Mouse (Mus musculus): ENCODE measurements around the gene Gdpd3.
"Not testable (repeated sequence)": the region's sequence is repeated elsewhere in the genome, so short reads cannot be mapped to it uniquely, and the experiment has no call there.

Gdpd3 gene

DNA sequence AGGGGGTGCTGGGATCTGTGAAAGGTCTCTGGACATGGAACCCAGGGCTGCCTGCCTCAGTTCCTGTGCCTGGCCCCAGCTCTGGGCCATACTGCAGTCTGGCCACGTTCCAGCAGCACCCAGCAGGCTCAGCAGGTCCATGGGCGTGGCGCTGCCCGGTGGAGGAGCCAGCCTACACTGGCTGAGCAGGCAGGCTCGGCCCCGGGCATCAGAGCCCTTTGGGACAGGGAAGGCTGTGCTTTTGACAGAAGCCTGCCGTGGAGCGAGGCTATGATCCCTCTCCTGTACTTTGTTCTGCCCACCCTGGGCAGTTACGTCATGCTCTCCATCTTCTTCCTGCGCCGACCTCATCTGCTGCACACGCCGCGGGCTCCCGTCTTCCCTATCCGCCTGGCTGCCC is at the start of gene Gdpd3:
Gene Gdpd3 (plus strand): TSS at position 134 of the 400 bp plus-strand sequence.
- no peak for DNase-seq (ENCODE audit: low spot score)

DNA sequence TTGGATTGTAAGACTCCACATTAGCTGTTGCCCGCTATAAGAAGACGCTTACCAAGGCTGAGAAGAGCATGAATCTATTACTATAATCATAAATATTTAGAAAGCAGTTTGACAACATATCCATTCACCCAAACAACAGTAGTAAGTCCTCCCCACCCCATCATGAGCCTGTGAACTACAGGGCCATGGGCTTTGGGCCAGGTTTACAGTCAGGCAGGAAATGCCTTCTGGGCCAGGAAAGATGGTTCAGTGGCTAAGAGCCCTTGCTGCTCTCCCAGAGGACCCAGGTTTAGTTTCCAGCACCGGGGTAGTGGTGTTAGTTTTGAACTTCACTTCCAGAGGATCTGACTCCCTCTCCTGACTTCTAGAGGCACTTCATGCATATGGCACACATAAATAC is 48.6 kb upstream of the Gdpd3 start:
- no peak for DNase-seq (ENCODE audit: low spot score)

DNA sequence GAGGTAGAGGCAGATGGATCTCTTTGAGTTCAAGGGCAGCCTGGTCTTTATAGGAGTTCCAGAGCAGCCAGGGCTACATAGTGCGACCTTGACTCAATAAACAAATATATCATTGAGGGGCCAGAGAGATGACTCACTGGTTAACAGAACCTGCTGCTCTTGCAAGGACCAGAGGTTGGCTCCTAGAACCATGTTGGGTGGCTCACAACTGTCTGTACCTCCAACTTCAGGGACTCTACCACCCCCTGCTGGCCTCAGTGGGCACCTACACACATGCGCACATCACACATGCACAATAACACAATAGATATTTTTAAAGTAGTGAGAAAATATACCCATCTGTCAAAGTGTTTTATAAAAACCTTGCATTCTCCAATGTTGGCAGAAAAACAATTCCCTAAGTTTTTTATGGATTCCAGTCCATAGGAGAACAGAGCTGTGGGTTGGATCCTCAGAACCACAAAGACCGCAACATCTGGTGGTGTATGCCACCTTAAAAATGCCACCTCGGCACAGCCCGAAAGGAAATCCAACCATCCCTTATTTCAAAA is 47.3 kb upstream of the Gdpd3 start:
- DNase-seq (ENCODE audit: low spot score) = no peak

DNA sequence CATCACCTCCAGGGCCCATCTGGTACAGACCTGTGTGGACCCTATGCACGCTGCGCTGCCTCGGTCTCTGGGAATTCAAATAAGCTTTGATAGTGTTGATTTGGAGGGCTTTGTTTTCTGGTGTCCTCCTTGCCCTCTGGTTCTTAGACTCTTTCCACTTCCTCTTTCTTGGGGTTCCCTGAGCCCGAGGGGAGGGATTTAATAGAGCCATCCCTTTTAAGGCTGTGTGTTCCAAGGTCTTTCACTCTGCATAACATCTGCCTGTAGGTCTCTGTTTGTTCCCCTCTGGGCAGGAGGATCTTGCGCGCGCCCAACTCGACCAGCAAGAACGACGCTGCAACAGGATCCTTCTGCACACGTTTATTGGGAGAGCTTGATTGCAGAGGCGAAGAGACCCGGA is 44.5 kb upstream of the Gdpd3 start:
- DNase-seq (ENCODE audit: low spot score) = no peak

DNA sequence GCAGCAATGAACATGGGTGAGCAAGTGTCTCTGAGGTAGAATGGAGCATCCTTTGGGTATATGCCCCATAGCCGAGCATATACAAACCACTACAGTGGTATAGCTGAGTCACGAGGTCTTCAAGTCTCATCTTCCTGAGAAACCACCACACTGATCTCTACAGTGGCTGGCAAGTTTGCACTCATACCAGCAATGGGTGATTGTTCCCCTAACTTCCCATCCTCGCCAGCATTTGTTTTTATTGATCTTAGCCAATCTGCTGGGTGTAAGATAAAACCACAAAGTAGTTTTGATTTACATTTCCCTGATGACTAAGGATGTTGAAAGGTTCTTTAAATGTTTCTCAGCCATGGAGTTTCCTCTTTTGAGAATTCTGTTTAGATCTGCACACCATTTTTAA is 41.1 kb upstream of the Gdpd3 start:
- no peak for DNase-seq (ENCODE audit: low spot score)

DNA sequence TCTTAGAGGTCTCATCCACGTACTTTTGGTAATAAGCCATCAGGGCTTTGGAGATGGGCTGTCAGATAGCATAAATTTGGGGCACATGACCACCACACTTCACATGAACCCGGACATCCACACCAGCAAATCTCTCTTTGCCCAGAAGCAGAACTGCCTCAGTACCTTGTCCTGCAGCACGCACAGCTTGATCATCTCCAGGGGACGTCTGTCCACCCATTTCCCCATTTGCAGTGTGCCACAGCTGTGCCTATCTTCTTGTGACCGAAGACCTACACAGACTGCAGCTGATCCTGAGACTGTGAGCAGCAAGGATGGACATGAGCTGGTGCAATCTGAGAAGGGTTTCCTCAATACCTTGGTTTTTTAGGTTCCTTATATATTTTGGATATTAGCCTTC is 40.5 kb upstream of the Gdpd3 start:
- no peak for DNase-seq (ENCODE audit: low spot score)

DNA sequence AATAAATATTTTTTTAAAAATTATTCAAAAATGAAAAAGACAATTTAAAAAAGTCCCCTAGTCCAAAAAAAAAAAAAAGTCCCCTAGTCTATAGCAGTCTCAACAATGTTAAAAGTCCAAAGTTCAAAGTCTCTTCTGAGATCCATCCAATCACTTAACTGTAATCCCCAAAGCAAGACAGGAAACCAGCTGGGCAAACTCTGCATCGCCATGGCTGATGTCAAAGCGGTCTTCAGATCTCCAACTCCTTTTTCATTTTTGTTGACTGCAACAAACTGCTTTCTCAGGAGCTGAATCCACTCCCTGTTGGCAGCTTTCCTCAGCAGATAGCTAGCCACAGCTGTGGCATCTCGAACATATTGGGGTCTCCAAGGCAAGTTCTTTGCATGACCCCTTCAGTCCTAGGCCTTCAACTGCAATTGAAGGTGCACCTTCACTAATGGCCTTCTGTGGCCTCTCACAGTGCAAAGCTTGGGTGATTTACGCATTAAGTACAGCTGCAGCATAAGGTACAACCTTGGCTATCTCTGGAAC is 35.8 kb upstream of the Gdpd3 start:
- not testable (repeated sequence) for DNase-seq (ENCODE audit: low spot score)

DNA sequence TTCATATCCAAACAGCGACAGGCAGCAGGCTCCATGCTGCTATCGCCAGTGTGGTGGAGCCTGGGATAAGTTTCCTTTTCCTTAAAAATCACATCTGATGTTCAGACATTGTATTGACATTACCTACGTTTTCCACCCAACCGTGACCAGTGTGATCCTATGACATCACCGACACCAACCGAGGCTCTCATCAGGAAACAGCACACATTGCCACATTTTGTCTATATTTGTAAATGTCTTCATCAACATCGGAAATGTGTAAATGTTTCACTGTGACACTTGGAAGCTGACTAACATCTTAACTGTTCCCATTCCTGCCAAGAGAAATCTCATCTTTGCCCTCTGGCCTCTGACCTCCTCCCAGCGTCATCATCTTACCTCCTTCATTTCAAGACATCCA is 30.0 kb upstream of the Gdpd3 start:
- no peak for DNase-seq (ENCODE audit: low spot score)

DNA sequence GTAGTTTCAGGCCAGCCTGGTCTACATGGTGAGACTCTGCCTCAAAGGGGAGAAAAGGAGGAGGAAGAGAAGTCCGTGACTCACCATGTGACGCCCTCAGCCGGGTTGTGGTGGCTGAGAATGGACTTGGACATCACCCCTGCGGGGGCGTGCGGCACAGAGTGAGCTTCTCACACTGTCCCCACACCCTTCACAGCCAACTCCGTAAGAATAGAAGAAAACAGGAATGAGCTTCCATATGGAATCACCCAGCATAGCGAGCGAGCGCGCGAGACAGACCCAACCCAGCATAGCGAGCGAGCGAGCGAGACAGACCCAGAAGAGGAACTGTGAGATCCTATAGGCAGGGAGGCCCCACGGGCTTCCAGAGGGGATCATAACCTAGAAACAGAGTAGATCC is 26.6 kb upstream of the Gdpd3 start:
- no peak for DNase-seq (ENCODE audit: low spot score)

DNA sequence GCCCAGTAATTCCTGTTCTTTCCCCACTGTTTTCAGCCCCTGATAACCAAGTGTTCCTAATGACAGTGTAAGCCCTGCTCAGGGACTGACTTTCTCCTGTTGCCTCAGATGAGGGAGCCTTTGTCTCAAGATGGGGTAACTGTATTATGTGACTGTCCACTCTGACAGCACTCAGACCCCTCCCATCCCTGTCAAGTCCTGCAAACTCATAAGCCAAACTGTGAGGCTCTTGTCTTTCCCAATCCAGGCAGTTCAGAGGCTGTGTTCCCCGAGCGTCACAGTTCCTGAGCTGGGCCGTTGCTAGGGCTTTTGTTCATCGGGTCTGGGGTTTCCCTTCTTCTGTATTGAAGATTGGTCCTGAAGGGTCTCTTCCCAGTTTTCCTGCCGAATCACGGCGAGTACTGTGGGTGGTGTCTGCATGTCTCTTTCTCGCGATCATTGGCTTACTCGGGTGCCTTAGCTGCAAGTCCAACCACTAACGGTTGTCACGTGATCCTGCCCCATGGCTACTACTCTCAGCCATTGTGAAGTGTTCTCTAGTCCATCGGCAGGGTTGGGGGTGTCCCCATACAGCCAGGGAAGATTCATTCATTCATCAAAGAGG is 25.9 kb upstream of the Gdpd3 start:
- DNase-seq (ENCODE audit: low spot score) = no peak

DNA sequence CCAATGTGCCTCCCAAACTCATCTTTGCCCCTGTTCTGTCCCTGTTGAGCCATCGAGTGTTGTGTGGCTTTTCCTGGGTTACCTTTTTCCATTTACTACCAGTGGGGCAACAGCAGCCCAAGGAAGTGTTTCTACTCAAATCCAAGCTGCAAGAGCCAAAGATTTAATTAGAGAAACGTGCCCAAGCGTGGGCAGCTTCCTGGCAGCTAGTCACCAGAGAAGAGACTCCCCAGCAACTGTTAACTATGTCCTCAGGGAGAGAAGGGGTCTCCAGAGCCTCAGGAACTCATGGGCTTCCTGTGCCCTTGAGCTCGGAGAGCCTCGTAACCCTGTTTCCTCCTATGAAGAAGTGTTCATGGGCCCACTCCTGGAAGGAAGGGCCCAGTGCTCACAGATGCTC is 25.2 kb upstream of the Gdpd3 start:
- no peak for DNase-seq (ENCODE audit: low spot score)

DNA sequence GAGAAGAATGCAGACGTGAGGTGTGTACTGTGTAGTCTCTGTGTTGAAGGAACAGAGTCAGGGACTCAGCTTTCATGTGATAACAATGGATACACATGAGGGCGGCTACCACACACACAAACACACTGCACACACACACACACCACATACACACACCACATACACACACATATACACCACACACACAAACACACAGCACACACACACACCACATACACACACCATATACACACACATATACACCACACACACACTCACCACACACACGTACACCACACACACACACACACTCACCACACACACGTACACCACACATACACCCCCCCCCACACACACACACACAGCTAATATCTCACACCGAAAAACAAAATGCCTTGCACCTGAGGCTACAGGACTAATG is 24.7 kb upstream of the Gdpd3 start:
- no peak for DNase-seq (ENCODE audit: low spot score)

DNA sequence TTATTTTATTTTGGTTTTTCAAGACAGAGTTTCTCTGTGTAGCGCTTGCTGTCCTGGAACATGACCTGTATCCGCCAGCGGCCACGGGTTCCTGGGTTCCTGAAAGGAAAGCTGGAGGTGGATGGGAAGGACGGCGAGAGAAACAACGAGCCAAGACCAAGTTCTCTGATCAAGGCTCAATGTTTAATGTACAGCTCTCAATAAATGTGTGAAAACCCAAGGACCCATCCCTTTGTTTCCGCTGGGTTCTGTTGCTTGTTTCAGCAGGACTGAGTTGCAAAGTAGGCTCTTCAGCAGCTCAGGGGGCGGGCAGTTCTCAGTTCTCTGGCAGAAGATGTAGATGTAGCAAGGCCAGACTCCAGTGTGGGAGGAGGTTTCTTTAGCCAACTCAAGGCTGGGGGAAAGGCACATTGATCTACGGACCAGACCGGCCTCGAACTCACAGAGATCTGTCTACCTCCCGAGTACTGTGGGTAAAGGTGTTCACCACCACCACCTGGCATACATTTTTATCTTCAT is 24.1 kb upstream of the Gdpd3 start:
- DNase-seq (ENCODE audit: low spot score) = no peak

DNA sequence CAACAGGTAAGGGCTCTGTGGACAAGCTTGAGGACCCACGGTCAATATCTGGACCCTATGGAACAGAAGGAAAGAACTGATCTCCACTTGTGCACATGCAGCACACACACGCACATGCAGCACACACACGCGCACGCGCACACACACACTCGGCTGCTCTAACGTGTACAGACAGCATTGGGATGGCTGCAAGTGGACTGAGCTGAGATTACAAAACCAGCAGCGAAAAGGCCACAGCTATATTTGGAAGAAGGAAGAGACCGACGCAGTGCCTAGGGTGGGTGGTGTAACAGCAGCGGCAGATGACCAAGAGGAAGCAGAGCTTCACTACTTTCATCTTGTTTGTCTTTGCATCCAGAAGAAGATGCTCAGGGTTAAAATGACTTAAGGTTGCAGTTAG is 20.1 kb upstream of the Gdpd3 start:
- no peak for DNase-seq (ENCODE audit: low spot score)

DNA sequence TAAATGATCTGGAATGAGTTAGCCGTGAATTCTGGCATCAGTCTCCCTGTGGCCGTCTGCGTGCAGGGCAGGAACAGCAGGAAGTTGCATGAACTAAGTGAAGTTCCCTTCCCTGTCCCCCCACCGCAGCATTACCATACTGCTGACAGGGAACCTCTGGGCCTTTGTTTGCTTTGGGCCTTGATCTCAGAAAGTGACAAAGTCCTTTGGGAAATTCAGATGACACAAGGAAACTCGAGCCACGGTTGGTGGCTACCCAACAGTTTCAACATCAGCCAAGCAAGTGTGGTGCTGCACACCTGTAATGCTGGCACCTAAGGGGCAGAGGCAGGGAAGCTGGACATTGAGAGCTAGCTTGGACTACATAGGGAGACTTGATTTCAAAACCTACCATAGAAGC is 19.3 kb upstream of the Gdpd3 start:
- DNase-seq (ENCODE audit: low spot score) = no peak

DNA sequence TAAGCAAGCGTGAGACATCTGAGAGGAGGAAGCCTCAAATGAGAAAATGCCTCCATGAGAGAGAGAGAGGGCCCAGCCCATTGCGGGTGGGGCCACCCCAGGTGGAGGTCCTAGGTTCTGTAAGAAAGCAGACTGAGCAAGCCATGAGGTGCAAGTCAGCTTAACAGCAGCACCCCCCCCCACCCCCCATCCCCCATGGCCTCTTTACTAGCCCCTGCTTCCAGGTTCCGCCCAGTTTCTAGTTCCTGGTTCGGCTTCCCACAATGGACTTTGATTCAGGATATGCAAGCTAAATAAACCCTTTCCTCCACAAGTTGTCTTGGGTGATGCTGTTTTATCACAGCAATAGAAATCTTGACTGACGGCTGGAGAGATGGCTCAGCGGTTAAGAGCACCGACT is 17.3 kb upstream of the Gdpd3 start:
- no peak for DNase-seq (ENCODE audit: low spot score)

DNA sequence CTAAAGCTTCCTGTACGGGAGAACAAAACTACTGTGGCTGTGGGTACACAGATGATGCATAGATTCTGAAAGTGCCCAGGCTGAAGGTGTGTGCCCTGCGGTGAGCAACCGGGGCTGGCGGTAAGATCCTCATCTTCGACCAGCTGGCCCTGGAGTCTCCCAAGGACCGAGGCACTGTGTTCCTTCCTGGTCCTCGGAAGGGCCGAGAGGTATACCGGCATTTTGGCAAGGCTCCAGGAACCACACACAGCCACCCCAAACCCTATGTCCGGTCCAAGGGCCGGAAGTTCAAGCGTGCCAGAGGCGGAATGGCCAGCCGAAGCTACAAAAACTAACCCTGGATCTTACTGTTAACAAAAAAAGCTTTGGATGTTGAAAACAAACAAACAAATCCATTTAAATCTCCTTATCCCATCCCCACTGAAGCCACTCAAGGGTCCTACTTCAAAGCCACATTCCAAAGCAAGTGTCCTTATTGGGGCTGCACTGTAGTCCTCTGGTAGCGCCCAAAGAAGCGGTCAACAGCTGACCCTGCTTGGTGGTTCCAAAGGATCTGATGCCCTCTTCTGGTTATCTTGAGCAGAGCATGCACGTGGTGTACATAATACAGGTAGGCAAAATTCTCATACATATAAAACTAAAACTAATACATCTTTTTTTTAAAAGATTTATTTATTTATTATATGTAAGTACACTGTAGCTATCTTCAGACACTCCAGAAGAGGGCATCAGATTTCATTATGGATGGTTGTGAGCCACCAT is 16.4 kb upstream of the Gdpd3 start:
- DNase-seq (ENCODE audit: low spot score) = no peak

DNA sequence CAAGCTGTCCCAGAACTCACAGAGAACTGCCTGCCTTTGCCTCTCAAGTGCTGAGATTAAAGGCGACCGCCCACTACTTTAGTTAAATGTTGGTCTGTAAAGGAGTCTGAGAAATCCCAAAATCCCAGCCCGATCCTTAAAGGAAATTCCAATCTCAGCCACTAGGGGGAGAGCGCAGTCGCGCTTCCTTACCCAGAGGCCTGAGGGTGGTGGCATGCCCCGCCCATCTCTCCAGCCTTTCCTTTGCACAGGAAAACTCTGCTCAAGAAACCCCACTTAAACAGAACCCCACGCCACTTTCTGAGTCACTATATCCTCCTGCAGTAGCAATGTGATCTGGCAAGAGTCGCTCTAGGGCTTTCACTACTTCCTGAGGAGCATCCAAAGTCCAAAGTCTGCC is 11.3 kb upstream of the Gdpd3 start:
- DNase-seq (ENCODE audit: low spot score) = peak; percentile 94

DNA sequence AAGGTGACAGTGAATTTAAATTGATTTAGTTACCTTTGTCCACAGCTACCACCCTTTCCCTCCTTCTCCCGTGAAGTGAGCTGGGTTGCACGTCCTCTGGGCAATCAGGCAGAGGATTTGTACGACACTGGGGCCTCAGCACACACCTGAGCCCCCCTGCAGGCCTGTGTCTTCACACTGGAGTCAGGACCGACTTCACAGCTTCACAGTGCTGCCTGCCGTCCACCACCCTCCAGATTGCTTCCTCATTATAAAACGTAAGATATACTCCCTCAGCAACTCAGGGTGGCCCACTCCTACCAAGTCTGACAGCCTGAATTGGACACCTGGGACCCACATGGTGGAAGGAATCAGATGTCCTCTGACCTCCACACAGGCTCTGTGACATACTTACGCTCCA is 7.6 kb upstream of the Gdpd3 start:
- no peak for DNase-seq (ENCODE audit: low spot score)

DNA sequence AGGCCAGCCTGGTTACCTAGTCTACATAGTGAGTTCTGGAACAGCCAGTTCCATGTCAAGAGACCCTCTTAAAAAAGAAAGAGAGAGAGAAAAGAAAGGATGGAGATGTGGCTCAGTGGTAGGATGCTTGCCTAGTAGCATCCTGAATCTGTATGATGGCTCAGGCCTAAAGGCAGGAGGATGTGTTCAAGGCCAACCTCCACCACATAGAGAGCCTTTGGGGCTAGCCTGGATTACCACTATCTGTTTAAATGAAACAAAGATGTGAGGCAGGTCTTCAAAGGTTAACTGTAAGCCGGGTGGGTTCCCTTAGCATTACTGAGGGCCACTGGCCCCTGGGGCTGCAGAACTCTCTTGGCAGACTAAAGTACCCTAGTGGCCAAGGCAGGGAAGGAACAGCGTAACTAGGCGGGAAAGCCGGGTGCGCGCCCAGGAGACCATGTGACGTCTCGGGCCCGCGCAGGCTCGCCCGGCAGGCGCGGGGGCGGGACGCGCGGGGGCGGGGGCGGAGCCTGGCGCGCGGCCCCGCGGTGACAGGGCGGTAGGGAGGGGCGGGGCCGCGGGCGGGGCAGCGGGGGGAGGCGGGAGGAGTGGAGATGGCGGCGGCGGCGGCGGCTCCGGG is 7.0 kb upstream of the Gdpd3 start, which contains the start of gene Mapk3:
Gene Mapk3 (plus strand): TSS at position 552 of the 622 bp plus-strand sequence.
- peak; percentile 96 for DNase-seq (ENCODE audit: low spot score)

DNA sequence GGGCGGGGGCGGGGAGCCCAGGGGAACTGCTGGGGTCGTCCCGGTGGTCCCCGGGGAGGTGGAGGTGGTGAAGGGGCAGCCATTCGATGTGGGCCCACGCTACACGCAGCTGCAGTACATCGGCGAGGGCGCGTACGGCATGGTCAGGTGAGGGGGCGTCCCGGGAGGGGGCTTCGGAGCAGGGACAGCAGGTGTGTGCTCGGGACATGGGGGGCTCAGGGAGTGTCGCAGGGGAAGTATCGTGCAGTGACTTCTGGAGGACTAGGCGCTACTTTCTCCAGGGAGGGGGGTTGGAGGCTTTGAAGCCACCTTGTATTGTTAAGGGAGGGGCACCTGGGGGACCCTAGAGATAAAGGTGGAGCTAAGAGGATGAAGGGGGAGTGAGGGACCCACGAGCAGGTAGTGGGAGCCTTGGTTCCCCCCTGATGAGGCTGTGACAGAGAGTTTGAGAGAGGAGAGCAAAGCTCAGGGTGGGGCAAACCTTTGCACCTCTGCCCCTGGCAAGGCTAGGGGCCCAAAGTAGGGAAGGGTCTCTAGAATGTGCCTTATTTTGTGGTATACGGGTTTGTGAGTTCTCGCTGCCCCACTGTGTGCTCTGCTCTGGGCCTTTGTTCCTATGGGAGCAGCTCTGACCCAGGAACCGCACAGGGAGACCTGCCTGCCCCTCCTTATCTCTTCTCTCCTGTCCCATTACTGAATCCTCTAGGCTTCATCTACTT is 6.3 kb upstream of the Gdpd3 start:
- no peak for DNase-seq (ENCODE audit: low spot score)

DNA sequence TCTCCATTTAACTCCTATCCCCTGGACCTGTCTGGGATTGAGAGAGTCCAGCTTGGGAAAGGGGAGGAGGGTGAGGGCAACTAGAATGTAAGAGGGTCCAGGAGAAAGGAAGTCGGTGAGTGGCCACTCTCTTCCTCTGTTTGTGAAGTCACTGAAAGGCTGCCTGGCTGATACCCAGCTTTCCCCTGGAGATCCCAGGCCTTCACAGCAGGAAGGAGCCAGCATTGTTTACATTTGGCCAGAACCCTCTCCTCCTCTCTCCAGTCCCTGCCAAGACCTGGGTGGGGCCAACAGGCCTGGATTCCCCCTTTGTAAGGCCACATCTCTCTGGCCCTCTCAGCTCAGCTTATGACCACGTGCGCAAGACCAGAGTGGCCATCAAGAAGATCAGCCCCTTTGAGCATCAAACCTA is 5.7 kb upstream of the Gdpd3 start:
- peak; percentile 51 for DNase-seq (ENCODE audit: low spot score)
